Mouse (Mus musculus): ENCODE data around the gene D430019H16Rik. TPM values are rescaled to one million over a fixed set of nuclear protein-coding genes. Genes with fewer than 3 reads are reported as not detected.

The D430019H16Rik gene
- total RNA-seq (2015; ENCODE audit: low replicate concordance), result not detected in 2 replicates
- total RNA-seq (2017; ENCODE audit: low replicate concordance), result not detected in 2 replicates

DNA sequence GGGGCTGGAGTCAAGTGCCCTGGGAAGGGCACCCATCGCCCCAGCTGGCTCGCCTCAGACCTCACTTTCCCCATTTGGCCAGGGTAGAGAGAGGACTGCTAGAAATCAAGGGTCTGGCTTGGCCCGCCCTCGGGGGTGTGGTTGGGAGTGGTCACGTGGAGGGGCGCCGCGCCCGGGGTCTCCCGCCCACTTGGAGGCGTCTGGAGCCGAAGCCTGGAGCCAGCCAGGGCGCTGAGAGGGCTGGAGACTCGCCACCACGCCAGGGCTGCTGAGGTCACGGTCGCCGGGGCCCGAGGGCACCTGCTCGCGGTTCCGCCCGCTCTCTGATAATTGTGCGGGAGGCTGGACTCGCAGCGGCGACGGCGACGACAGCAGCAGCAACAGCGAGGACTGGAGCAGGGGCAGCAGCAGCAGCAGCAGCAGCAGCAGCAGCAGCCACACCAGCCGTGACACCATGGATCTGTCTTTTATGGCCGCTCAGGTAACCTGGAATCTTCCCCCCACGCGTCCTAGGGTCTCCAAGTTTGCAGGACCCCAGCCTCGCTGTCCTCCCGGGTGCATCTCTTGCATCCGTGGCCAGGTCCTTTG lies at the start of gene D430019H16Rik:
Gene D430019H16Rik, plus strand, starts transcription at position 187 of the 588 bp plus-strand sequence.
- ATAC-seq (replicated peaks; ENCODE audit: low FRiP score, poor library complexity, severe bottlenecking), result no peak

DNA sequence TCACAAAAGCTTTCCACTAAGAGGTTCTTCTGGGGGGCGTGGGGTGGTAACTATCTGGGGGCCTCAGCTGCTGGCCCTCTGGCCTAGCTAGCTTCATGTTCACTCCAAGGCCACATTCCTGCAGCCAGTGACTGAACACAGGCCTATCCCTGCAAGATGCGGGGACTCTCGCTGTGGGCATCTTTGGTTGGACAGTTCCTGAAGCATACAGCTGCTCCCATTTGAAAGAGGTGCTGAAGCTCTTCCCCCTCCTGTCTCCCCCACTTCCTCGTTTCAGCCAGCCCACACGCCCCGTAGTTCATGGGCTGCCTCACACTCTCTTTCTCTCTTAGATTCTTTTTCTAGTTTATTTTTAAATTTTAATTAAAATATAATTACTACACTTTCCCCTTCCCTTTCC lies 47.6 kb upstream of the D430019H16Rik start:
- ATAC-seq (replicated peaks; ENCODE audit: low FRiP score, poor library complexity, severe bottlenecking), result no peak

DNA sequence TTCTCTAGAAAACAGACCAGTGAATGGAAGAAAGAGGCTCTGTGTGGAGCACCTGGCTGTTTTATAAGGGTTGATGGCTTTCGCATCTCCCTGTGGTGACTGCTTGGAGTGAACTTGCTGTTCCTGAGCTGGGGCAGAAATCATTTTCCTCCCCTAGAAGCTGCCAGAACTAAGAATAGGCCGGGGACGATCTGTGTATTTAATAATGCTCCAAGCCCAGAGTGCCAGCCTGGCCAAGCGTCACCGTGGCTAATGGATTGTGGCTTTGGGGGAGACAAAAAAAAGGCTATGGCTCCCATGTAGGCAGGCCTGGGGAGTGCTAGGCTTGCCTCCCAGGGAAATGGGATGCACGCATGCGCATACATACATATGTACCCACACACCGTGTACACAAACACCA lies 39.7 kb upstream of the D430019H16Rik start:
- no peak for ATAC-seq (replicated peaks; ENCODE audit: low FRiP score, poor library complexity, severe bottlenecking)

DNA sequence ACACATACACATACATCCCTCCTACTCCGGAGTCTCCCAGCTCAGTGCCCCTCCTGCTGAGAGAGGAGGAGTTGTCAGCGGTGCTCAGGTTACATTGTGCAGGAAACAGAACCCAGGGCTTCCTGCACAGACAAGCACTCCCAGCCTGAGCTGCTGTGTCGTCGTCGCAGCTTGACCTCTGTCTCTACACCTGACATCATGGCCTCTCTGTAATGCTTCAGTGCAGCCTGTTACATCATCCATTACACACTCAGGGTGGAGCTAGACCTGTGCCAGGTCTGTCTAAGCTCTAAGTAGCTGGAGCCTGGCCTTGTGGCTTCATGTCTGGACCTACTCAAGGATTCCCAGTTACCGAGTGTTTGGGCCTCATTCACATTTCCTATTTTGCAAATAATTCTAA lies 33.2 kb upstream of the D430019H16Rik start:
- ATAC-seq (replicated peaks; ENCODE audit: low FRiP score, poor library complexity, severe bottlenecking), result no peak

DNA sequence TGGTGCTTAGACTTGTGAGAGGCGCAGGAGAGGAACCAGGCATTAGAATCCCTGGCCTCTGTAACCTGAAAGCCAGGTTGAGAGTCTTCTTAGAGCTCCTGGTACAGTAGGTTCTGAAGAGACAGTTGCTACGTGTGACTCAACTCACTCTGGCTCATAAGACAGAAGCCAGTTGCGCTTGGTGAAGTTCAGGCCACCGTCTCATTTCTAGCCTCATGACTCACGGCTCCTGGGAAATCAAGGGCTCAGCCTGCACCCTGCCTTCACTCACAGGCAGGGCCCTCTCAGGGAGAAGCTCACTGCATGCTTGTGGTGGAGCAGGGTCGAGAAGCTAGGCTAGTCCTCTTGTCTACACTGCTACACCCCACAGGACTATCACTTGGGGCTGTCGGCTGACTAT lies 27.1 kb upstream of the D430019H16Rik start:
- ATAC-seq (replicated peaks; ENCODE audit: low FRiP score, poor library complexity, severe bottlenecking), result no peak

DNA sequence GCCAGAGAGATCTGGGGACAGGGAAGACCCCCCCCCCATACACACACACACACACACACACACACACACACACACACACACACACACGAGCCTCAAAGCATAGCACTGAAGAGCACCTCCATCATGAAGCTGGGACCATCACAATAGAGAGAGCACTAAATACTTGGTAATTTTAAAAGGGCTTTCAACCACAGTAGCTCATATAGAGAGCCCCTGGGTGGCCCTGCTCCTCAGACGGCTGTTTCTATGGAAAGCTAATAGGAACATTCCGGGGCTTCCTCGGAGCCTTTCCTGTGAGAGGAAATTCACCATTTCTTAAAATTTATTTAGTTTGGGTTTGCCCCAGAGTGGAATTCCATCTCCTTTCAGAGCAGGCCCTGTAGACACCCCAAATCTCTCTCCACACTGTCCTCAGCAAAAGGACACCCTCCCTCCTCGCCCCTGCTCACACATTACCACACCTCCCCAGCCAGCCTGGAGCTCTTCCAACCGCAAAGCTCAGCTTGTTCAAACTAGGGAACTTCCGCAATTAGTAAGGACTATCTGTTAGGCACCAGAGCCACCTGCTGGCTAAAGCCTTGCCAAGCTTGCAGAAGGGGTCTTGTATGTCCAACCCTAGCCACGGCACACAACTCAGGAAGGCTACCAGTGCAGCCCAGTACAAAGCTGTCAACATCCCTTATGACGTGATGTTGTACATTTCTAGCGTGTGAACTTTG lies 26.5 kb upstream of the D430019H16Rik start:
- no peak for ATAC-seq (replicated peaks; ENCODE audit: low FRiP score, poor library complexity, severe bottlenecking)

DNA sequence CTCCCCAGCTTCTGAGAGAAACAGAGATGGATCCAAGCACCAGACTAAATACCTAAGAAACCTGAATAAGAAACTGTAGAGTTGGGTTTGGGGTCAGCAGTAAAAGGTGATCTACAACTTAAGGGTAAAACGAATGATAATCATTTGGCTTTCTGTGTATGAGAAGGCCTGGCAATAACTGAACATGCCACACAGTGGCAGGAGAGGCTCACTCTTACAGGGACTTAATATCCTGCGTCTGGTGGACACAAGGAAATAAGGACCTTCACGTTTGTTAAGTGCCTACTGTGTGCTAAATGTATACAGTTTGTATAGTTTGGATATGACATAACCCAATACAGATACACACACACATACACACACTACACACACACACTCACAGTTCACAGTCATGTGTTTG lies 21.8 kb upstream of the D430019H16Rik start:
- ATAC-seq (replicated peaks; ENCODE audit: low FRiP score, poor library complexity, severe bottlenecking), result no peak

DNA sequence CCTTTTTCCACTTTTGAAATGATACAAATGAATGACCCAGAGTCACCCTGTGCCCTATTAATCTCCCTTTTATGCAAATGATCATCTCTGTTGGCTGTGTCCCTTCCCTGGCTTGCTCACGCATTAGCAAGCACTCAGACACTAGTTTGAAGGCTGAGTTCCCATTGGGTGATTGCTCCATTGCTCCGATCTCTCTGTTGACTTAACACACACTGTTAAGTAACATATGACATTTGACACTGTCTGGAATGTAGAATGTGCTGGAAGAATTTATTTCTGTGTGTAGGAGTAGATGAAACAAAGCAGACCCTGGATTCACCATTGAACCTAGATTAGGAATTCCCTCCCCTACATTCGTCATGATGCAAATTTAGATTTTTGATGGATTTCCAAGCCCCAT lies 20.8 kb upstream of the D430019H16Rik start:
- no peak for ATAC-seq (replicated peaks; ENCODE audit: low FRiP score, poor library complexity, severe bottlenecking)

DNA sequence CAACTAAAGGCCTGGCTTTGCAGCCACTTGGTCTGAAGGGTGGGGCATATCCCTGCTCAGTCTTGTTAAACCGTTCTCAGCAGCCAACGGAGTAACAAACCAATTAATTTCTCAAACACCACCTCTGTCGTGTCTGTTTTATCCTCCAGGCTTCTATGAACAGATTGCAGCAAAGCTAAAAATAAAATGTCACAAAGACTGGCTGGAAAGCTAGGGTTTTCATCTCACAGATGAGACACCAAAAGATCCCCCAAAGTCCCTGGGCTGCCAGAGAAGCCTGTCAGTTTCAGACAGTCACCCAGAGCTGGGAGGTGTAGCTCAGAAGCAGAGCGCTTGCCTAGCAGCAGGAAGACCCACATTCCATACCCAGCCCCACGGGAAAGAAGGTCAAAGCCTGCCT lies 15.4 kb upstream of the D430019H16Rik start:
- no peak for ATAC-seq (replicated peaks; ENCODE audit: low FRiP score, poor library complexity, severe bottlenecking)

DNA sequence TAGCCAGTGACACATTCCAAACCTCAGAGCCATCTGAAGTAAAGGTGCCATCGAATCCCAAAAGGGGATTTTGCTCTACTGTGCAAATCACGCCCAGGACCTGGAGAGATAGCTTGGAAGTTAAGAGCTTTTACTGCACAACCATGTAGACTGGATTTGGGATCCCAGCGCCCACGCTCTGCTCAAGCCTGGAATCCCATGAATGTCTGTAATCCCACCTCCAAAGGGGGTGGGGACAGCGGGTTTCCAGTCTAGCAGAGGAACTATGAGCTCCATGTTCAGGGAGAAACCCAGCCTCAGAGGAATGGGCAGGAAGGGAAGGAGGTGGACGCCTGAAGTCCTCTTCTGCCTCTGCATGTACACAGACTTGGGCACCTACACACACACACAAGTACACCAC lies 13.7 kb upstream of the D430019H16Rik start:
- no peak for ATAC-seq (replicated peaks; ENCODE audit: low FRiP score, poor library complexity, severe bottlenecking)

DNA sequence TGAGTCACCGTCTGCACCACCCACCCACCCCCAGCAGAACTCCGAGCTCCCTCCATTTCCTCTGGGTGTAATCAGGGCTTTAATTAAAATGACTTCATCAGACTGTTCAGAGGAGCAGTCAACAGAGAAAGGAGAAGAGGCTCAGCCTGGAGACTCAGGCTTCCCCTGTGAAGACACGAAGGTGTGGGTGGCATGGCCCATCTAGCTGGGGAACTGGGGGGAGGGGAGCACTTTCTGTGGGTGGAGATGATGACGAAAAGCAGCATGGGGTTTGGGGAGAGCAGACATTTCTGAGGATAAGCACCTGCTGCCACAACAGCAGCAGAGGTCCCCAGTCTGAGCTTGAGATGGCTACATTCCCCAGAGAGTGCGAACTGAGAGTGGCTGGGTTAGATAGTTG lies 10.1 kb upstream of the D430019H16Rik start:
- ATAC-seq (replicated peaks; ENCODE audit: low FRiP score, poor library complexity, severe bottlenecking), result no peak

DNA sequence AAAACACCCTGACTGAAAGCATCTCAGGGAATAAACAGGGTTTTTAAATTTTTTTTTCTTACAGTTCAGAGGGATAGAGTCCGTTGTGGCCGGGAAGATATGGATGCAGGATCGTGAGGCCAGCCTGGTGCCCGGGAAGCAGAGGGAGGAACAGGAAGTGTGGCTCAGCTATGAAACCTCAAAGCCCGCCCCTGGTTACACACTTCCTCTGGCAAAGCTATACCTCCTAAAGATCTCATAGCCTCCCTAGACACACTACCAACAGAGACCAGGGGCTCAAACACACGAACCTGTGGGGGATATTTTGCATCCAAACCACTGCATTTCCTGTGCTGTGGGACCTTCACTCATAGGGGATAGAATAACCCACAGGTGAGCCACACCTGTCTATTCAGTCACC lies 7.9 kb upstream of the D430019H16Rik start:
- ATAC-seq (replicated peaks; ENCODE audit: low FRiP score, poor library complexity, severe bottlenecking), result no peak

DNA sequence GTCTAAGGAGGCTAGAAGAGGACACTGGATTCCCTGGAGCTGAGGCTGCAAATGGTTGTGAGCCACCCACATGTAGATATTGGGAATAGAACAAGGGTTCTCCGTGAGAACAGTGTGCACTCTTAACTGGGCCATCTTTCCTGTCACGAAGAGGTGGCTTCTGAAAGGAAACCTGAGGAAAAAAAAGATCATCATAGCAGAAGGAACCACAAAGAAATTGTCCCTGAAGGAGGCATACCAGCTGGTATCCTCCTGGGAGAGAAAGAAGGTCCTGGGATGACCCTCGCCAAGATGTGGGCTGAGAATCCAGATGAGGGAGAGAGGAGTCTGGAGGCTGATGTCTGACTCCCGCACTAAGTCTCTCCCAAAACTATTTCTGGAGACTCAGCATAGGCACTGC lies 4.4 kb upstream of the D430019H16Rik start:
- no peak for ATAC-seq (replicated peaks; ENCODE audit: low FRiP score, poor library complexity, severe bottlenecking)

DNA sequence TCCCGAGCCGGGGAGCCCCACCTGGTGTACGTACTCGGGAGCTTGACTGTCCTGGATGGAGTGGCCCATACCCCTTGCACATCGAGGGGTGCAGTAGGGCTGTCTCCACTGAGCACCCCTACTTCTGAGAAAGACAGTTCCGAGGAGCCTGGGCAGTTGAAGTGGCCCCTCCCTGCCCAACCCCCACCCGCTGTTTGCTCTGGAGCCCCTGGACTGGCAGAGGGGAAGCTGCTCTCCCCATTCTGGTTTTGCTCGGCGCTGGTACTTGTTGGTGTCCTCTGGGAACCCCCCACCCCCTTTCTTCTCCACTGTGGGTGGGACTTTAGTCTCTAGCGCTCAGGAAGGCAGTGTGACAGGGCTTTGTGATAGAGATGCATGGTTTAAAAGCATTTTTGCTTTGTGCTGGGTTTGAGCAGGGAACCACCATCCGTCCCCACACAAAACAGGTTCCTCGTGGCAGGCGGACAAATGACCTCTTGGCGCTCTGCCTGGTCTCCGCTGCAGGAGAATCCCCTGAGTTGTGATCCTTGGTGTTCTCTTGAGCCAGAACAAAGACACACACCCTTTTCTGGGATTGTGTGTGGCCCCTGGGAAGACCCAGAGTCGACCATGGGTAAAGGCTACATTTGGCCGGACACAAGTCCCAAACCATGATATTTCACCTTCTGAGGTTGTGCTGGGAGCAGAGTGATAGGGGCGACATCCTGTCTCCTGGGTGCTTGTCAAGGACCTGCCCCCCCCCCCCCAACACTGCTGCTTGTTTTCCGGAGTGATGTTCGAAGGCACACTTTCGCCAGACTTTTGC lies 804 bp downstream of the D430019H16Rik start:
- ATAC-seq (replicated peaks; ENCODE audit: low FRiP score, poor library complexity, severe bottlenecking), result no peak

DNA sequence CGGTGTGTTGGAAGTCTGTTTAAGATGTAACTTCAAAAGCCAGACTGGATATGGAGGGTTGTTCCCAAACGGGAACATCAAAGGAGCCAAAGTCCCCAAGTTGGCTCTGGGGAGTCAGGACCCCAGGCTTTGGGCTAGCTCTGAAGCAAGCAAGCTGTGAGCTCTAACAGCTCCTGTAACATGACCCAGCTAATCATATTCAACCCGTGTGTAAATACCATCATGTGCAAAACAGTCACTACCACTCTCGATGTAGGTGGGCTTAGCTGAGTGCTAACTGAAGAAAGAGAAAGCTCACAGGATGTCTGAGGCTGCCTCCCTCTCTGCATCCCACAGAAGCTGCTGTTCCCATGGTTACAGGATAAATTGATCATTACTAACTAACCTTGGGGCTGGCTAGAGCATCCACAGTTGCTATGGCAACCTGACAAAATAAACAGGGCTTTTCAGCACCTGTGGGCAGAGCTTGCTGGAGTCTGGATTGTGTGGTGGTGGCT lies 1.5 kb downstream of the D430019H16Rik start:
- no peak for ATAC-seq (replicated peaks; ENCODE audit: low FRiP score, poor library complexity, severe bottlenecking)

DNA sequence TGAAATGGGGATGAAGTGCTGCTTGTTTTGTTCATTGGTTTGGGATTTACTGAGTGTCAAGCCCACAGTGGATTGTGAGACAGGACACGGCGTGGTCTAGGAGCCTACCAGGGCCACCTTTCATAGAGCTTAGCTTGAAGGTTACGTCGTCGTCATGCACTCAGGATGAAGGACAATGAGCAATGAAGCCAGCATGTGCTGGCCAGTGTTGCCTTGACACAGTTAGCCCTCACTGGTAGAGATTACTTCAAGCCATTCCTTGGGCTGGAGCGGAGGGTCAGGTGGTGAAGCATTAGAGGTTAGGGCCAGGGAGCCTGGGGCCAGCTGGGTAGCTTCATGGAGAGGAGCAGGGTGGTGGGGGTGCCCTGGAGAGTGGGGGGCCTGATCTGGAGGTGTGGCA lies 5.1 kb downstream of the D430019H16Rik start:
- ATAC-seq (replicated peaks; ENCODE audit: low FRiP score, poor library complexity, severe bottlenecking), result no peak

DNA sequence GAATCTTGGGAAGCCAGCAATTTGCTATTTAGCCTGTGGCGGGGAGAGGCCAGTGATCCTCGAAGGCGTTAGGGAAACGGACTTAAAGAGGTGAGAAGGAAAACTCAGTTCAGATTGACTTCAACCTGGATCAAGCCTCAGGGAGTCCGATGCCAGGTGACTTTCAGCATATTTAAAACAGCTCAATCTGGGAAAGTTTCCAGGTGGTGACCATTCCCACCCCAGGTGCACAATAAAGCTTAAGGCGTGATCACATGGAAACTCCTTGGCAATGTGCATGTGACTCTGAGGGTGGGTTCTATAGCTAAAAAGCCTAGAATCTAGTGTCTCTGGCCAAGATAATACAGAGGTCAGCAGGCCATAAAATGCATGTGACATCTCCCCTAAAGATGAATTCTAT lies 7.4 kb downstream of the D430019H16Rik start:
- ATAC-seq (replicated peaks; ENCODE audit: low FRiP score, poor library complexity, severe bottlenecking), result no peak

DNA sequence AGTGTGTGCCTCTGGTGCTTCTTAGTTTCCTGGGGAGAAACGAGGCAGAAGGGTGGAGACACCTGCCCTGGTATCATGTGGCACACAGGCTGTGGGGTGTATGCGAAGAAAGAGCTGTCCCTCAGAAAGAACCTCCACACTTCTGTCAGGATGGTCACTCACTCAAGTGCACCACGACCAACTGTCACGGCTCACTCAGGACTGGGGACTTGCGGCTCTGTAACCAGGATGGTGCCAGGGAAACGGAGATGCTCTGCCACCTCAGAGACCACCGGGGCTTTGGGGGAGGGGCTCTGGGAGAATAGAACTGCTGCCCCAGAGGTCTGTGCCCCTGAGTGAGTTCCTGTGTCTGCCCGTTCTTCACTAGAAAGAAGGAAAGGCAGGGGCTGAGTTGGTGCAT lies 15.4 kb downstream of the D430019H16Rik start:
- ATAC-seq (replicated peaks; ENCODE audit: low FRiP score, poor library complexity, severe bottlenecking), result no peak

DNA sequence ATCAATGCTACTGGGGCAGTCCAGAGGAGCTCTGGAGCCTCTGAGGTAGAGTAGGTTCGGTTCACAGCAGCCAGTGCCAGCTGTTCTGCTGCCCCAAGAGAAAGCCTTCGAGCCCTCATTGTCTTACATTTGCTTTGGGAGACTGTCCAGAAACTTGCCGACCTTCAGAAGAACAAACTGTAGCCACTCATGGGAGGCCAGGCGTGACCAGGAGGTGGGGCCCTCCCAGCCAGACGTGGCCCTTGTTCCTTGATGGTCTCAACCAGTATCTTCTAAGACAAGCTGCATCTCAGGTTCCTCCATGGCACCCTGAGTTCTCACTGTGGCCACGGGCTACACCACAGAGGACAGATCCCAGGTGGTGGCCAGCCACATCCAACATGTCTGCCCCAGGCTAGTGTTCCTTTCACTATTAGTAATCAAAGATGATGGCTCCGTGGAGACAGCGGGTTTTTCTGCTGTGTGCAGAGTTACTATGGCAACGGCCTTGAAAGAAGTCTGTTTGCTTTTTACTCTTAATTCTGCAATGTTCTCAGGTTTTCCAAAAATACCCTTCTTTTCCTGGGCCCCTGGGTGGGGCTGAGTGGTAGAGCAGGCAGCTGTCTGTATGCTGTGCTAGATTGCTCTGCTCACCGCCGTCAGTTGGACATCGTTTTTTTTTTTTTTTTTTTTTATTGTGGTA lies 21.7 kb downstream of the D430019H16Rik start:
- ATAC-seq (replicated peaks; ENCODE audit: low FRiP score, poor library complexity, severe bottlenecking), result no peak

DNA sequence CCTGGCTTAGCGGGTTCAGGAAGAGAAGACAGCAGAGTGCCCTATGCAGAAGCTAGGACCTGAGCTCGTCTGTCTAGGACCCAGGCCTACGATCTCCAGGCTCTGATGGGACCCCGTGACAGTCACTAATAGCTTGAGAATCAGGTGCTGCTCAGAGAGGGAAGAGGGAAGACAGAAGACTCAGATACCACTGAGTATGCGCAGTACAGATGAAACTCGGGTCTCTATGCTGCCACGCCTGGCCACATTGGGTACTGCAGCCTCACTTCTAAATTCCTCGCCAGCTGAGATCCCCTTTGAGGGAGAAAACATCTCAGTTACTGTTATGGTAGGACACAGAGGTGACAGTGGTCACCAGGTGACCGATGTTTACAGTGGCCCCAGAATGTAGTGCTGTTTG lies 22.8 kb downstream of the D430019H16Rik start:
- ATAC-seq (replicated peaks; ENCODE audit: low FRiP score, poor library complexity, severe bottlenecking), result no peak
